Mouse (Mus musculus) gonadal fat pad, adult 2 months (tissue): ENCODE data around the gene L3mbtl2. TPM values are rescaled to one million over a fixed set of nuclear protein-coding genes. Genes with fewer than 3 reads are reported as not detected.
A peak's percentile ranks its signal among the peaks of the same experiment; 100 is the strongest.

Experiments
- DNase-seq: peaks from one replicate; pipeline ENCODE4 v3.0.0-alpha.2; 2012; ENCODE audit warnings: low read depth
- polyA plus RNA-seq: library from polyadenylated mRNA; depleted of rRNA; stranded (reverse); fragments of >200 nt; gene quantifications from 2 replicates; pipeline ENCODE4 v1.2.3, GENCODE M21; 2012; rRNA removed

The L3mbtl2 gene
- polyA plus RNA-seq, 1 experiment: 16.5 TPM

DNA sequence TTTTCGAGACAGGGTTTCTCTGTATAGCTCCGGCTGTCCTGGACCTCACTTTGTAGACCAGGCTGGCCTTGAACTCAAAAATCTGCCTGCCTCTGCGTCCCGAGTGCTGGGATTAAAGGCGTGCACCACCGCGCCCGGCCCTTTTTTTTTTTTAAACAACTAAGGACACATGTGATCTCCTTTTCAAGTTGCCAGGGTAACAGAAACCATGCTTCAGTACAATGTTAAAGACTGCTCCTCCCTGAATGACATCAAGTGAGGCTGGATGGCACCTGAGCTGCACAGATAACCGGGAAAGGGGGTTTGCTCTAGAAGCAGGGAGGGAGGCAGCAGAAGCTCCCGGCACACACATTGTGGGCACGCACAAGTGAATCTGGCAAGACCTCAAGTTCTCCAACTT, 45.3 kb downstream of the L3mbtl2 start:
- no peak for DNase-seq

- DNase-seq: no peak
Observed at GRCm38 (mm10) chr15:81709686-81710085, 46.0 kb downstream of the L3mbtl2 start.

DNA sequence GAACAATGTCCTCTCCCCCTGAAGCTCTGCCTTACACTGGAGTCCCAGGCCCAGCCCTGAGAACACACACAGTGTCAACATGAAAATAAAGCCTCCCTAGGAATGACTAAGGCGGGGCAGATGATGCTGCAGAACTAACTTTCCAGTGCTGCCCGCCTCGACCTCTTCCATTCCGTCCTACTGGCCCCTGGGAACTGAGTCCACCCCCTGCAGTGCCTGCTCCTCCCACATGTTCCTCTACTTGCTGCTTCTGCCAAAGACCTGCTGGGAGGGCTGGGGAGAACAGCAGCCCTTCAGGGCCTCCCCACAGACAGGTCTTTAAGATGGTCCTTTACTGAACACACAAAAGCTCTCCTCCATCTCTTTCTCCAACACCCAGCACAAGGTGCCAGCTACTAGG, 47.1 kb downstream of the L3mbtl2 start:
- DNase-seq: no peak

- DNase-seq: no peak
Observed at GRCm38 (mm10) chr15:81713742-81714141, 50.1 kb downstream of the L3mbtl2 start.

DNA sequence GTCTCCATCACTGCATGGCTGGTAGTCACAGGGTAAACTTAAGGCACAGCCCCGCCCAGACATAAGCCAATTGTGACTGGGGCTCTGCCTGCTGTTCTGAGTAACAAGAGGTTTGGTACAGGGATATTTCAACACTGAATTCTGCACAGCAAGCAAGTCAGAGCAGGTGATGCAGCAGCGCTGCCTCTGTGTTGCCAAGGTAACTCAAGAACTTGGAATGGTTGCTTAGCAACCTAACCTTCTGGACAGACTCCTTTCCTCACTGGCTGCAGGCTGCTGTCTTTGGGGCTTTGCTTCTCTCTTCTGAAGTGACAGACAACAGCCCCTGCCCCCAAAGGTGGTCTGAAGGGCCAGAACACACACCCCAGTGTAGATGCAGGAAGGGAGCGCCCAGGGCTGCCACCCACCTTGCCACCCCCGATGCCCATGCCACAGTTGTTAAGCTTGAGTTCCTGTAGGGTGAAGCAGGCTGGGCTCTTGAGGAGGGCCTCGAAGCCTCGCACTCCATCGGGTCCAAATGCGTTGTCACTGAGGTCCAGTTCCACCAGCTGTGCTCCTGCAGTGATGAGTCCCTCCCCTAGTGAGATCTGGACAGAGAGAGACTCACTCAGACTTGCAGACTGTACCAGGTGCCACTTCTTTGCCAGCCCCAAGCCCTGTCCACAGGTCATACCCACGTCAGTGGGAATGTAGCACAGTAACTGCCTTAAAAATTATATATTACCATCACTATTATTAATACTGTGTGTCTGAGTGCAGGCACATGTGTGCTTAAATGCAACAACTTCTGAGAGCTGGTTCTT, 54.8 kb downstream of the L3mbtl2 start:
- no peak for DNase-seq

DNA sequence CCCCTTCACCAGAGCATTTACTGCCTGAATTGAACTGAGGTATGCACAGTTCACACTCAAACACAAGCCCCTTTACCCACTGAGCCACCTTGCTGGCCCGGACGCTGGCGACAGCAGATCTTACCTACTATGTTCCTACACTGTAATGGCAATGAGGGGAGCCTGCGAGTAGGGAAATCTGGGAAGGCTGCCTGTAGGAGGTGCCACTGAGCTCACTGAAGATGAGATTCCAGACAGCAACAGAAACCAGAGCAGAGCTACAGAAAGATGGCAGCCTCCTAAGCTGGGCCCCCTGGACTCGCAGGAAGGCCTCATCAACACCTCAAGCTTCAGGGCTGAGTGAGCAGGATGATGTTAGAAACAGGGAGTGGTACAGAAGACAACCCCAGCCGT, 55.4 kb downstream of the L3mbtl2 start:
- DNase-seq: no peak

GRCm38 (mm10) chr15:81722361-81722760, 58.7 kb downstream of the L3mbtl2 start:
- DNase-seq: no peak

- no peak for DNase-seq
Observed at GRCm38 (mm10) chr15:81723653-81724052, 60.0 kb downstream of the L3mbtl2 start.

DNA sequence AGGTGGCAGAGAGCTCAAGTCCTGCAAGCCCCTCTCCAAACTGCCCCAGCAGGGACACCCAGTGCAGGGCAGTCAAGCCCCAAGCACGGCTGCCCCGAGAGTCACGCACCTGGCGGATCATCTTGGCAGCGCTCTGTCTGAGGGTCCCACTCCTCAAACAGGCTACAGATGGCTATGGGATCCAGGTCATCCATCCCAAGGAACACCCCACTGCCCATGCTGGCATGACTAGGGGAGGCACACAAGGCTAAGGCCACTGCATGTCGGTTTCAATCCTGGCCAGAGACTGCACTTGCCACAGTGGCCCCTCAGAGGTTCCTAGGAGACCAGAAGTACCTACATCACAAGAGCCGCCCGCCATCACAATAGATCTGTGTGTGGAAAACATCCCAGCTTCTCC, 62.3 kb downstream of the L3mbtl2 start:
- no peak for DNase-seq

- DNase-seq: no peak
Observed at GRCm38 (mm10) chr15:81729241-81729791, 65.6 kb downstream of the L3mbtl2 start.

DNA sequence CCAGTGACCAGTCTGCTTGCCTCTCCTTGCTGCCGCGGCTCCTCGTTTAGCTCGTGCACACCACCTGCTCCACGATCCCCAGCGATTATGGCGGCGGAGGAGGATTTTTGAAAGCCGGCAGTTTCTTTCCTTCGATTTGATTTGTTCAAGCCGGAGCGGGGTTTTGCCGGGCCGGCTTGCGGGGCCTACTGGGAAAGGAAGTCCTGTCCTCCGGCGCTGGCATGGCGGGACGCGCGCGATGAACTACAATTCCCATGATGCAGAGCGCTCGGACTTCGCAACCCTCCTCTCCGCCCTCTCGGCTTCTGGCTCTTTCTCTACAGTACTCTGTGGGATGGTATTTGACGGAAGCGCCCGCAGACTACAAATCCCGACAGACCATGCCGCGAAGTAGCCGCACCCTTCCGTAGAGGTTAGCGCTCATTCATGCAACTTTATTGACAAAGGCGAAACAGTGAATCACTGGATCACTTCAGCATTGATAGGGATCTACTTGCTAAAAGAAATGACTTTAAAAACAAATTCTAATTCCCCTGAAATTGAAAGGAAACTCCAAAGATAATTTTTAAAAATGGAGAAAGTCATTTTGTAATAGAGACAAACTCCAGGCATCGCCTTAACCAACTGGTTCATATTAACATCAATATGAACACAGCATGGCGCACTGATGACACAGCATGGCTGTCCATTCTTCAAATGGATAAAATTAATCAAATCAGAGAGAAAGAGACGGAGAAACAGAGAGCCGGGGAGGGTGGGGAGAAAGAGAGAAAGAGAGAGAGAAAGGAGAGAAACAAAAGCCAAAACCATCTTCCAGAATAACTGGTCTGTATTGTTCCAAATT, 66.3 kb downstream of the L3mbtl2 start:
- peak; percentile 89 for DNase-seq

DNA sequence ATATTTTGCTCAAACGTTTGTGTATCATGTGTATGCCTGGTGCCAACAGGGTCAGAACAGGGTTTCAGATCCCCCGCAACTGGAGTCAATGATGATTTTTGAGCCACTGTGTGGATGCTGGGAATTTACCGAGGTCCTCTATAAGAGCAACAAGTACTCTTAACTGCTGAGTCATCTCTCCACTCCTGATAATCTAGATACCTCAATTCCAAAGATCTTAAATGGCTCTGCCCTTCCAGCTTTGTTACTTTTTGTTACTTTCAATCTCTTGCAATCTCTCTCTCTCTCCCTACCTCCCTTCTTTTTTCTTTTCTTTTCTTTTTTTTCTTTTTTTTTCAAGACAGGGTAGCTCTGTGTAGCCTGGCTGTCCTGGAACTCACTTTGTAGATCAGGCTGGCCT, 71.4 kb downstream of the L3mbtl2 start:
- no peak for DNase-seq

Other genes starting within 250 kb of the L3mbtl2 start
- 62.3 and 68.8 TPM in 2 replicates for gene Rbx1, start 197.6 kb upstream of the L3mbtl2 start, polyA plus RNA-seq
- 24.6 and 41.9 TPM in 2 replicates for gene Ep300, start 78.5 kb upstream of the L3mbtl2 start, polyA plus RNA-seq
- gene Chadl, start 33.4 kb downstream of the L3mbtl2 start, polyA plus RNA-seq: 2.1 and 3.4 TPM in 2 replicates
- gene Zc3h7b, start 81.2 kb downstream of the L3mbtl2 start, polyA plus RNA-seq: 30.6 and 38.2 TPM in 2 replicates
- 30.1 and 30.4 TPM in 2 replicates for gene Rangap1, start 81.6 kb downstream of the L3mbtl2 start, polyA plus RNA-seq
- gene Tef, start 138.5 kb downstream of the L3mbtl2 start, polyA plus RNA-seq: 60.0 and 63.8 TPM in 2 replicates
- gene Tob2, start 194.9 kb downstream of the L3mbtl2 start, polyA plus RNA-seq: 25.8 and 37.8 TPM in 2 replicates
- gene Phf5a, start 208.0 kb downstream of the L3mbtl2 start, polyA plus RNA-seq: 31.5 and 41.4 TPM in 2 replicates
- gene Aco2, start 208.4 kb downstream of the L3mbtl2 start, polyA plus RNA-seq: 305 and 314 TPM in 2 replicates